Mouse (Mus musculus) thymus, postnatal 36 days (tissue): ENCODE data around the gene Majin.
A peak's percentile ranks its signal among the peaks of the same experiment; 100 is the strongest.

Experiments
- DNase-seq, 2 experiments: peaks; one replicate each; pipeline ENCODE4 v3.0.0; 2022; ENCODE audit warnings: mixed read lengths in 2 of 2

The Majin gene

GRCm38 (mm10) chr19:6184131-6184530 is at the start of gene Majin:
Majin (plus strand) TSS chr19:6184388.
- DNase-seq: no peak

GRCm38 (mm10) chr19:6136397-6136796 is 47.8 kb upstream of the Majin start:
- no peak for DNase-seq

GRCm38 (mm10) chr19:6139701-6140100 is 44.5 kb upstream of the Majin start:
- DNase-seq: no peak

- no peak for DNase-seq
These were observed 43.9 kb upstream of the Majin start for GRCm38 (mm10) chr19:6140374-6140677.

GRCm38 (mm10) chr19:6140678-6141393 is 43.4 kb upstream of the Majin start, which contains the start of gene Batf2:
Batf2 (plus strand) TSS chr19:6140983.
- peak; percentile 91 to 93 for DNase-seq

- peak; percentile 71 to 75 for DNase-seq
These were observed 42.8 kb upstream of the Majin start, which contains the start of gene Arl2 for GRCm38 (mm10) chr19:6141394-6141749. Arl2 (minus strand) TSS chr19:6141548.

GRCm38 (mm10) chr19:6144842-6145241 is 39.3 kb upstream of the Majin start:
- DNase-seq: no peak

- no peak for DNase-seq
These were observed 29.0 kb upstream of the Majin start for GRCm38 (mm10) chr19:6155174-6155573.

- no peak for DNase-seq
These were observed 27.8 kb upstream of the Majin start for GRCm38 (mm10) chr19:6156372-6156771.

GRCm38 (mm10) chr19:6157220-6157619 is 27.0 kb upstream of the Majin start:
- DNase-seq: no peak

- DNase-seq: no peak
These were observed 20.2 kb upstream of the Majin start for GRCm38 (mm10) chr19:6163872-6164547.

GRCm38 (mm10) chr19:6166750-6167149 is 17.4 kb upstream of the Majin start:
- no peak for DNase-seq

- no peak for DNase-seq
These were observed 13.0 kb upstream of the Majin start for GRCm38 (mm10) chr19:6171215-6171614.

GRCm38 (mm10) chr19:6174771-6175170 is 9.4 kb upstream of the Majin start:
- DNase-seq: no peak

GRCm38 (mm10) chr19:6178775-6179174 is 5.4 kb upstream of the Majin start:
- no peak for DNase-seq

- no peak for DNase-seq
These were observed 2.6 kb upstream of the Majin start for GRCm38 (mm10) chr19:6181629-6182028.

- no peak for DNase-seq
These were observed 1.7 kb upstream of the Majin start for GRCm38 (mm10) chr19:6182534-6182933.

GRCm38 (mm10) chr19:6204265-6204664 is 20.1 kb downstream of the Majin start:
- no peak for DNase-seq

GRCm38 (mm10) chr19:6206716-6207115 is 22.5 kb downstream of the Majin start:
- no peak for DNase-seq

GRCm38 (mm10) chr19:6216046-6216705 is 32.0 kb downstream of the Majin start:
- no peak for DNase-seq

GRCm38 (mm10) chr19:6218606-6219005 is 34.4 kb downstream of the Majin start:
- DNase-seq: no peak

GRCm38 (mm10) chr19:6226135-6226534 is 41.9 kb downstream of the Majin start, which contains the start of gene Gpha2:
Gpha2 (plus strand) TSS chr19:6226380.
- DNase-seq: no peak

GRCm38 (mm10) chr19:6226763-6227162 is 42.6 kb downstream of the Majin start:
- DNase-seq: no peak

GRCm38 (mm10) chr19:6227864-6228263 is 43.7 kb downstream of the Majin start:
- DNase-seq: no peak
